11 mouse cellular contexts compared by ENCODE assay signal in genomic region chr6:114418037-114418436, GRCm38 (mm10). TPM values are rescaled to one million over a fixed set of nuclear protein-coding genes. Genes with fewer than 3 reads are reported as not detected.
DNase-seq lines count a peak whose midpoint lies in the region; ATAC-seq lines count a peak whose summit lies in the region.
"Had no signal": no experiment of that assay in that cellular context is flagged by ENCODE, and none has a peak within 500 bp of the region (broad histone marks: within the 10 kb centered on the region; RNA-seq: fewer than 3 reads in every experiment).

No protein-coding gene starts in this region.

- 0 out of 2 replicates have a peak, but pooled peaks cover under 1% of the 10 kb centered on the region for H3K4me1 ChIP-seq in kidney, embryonic 16.5 days (ENCODE audit: insufficient read depth, low read length)
- H3K4me1 ChIP-seq in lung, embryonic 16.5 days (replicated peaks; ENCODE audit: control insufficient read depth, insufficient read depth, low read length): peaks cover 3% of the 10 kb centered on the region; the same call in 1 of the 2 replicates
- H3K4me1 ChIP-seq: megakaryocyte, embryonic 14.5 days had no signal

- WGBS in kidney, embryonic 16.5 days: 69% methylated on average over 2 of the region's 2 CpGs
- 44% methylated on average over 2 of the region's 2 CpGs for WGBS in lung, embryonic 16.5 days

- H3K4me2 ChIP-seq in kidney, embryonic 16.5 days (replicated peaks; ENCODE audit: low read depth, low read length): no peak overlapping the region
- no peak overlapping the region for H3K4me2 ChIP-seq in lung, embryonic 16.5 days (ENCODE audit: low read depth, low read length)

- no peaks in the 10 kb centered on the region for H3K36me3 ChIP-seq in kidney, embryonic 16.5 days (ENCODE audit: insufficient read depth, low read length)
- no peaks in the 10 kb centered on the region for H3K36me3 ChIP-seq in lung, embryonic 16.5 days (ENCODE audit: control insufficient read depth, insufficient read depth, low read length)
- H3K36me3 ChIP-seq: hindbrain, embryonic 10.5 days had no signal

- no peak overlapping the region for H3K27ac ChIP-seq in kidney, embryonic 16.5 days (ENCODE audit: low read length)
- no peak overlapping the region for H3K27ac ChIP-seq in lung, embryonic 16.5 days (ENCODE audit: low read length)
- H3K27ac ChIP-seq: hindbrain, embryonic 10.5 days had no signal

- H3K9ac ChIP-seq in kidney, embryonic 16.5 days (replicated peaks; ENCODE audit: low read length): no peak overlapping the region
- H3K9ac ChIP-seq in lung, embryonic 16.5 days (ENCODE audit: low read length): no peak overlapping the region

- no peak for ATAC-seq in kidney, embryonic 16.5 days (ENCODE audit: low FRiP score, low TSS enrichment)
- ATAC-seq in lung, embryonic 16.5 days (ENCODE audit: low read depth): peak; percentile 72

- H3K4me3 ChIP-seq in kidney, embryonic 16.5 days (ENCODE audit: low read length): no peak overlapping the region
- no peak overlapping the region for H3K4me3 ChIP-seq in lung, embryonic 16.5 days (ENCODE audit: low read length)
- H3K4me3 ChIP-seq: hindbrain, embryonic 10.5 days; megakaryocyte, embryonic 14.5 days had no signal

- peak; percentile 89 for DNase-seq in kidney, adult 11 months
- DNase-seq in 3T3-L1 (ENCODE audit: low read depth, low spot score): peak; percentile 37
- DNase-seq in adrenal gland, postnatal 14 days: peak; percentile 74
- DNase-seq in testis, postnatal 14 days (ENCODE audit: low spot score): no peak
- DNase-seq in MN1 (ENCODE audit: low spot score): no peak
- DNase-seq in embryo, embryonic 10 days (ENCODE audit: low spot score): no peak
- DNase-seq: layer of hippocampus, postnatal 36 days had no signal

- no peaks in the 10 kb centered on the region for H3K27me3 ChIP-seq in kidney, embryonic 16.5 days (ENCODE audit: insufficient read depth, low read length)
- no peaks in the 10 kb centered on the region for H3K27me3 ChIP-seq in lung, embryonic 16.5 days (ENCODE audit: control insufficient read depth, insufficient read depth, low read depth, low read length)

- 0 out of 2 replicates have a peak, but pooled peaks cover 6% of the 10 kb centered on the region for H3K9me3 ChIP-seq in kidney, embryonic 16.5 days (ENCODE audit: low read length)
- no peaks in the 10 kb centered on the region for H3K9me3 ChIP-seq in lung, embryonic 16.5 days (ENCODE audit: control insufficient read depth, low read length)
- H3K9me3 ChIP-seq: hindbrain, embryonic 10.5 days had no signal

RNA-seq across cellular contexts. Expression of gene Hrh1, which starts 20.3 kb away (rescaled TPM):
- polyA plus RNA-seq in kidney, embryonic 16.5 days (2015; fragmentation: Nextera tagmentation; extraction: Ambion mirVana): 0.13 and 0.21 TPM in 2 replicates
- total RNA-seq in adrenal gland, postnatal 14 days (2021): 1.2 and 1.5 TPM in 2 replicates
- 0.26 TPM in 1 of 2 replicates, not detected in the other for polyA plus RNA-seq in lung, embryonic 16.5 days (2015; fragmentation: Nextera tagmentation; extraction: Ambion mirVana)

Comparison
In these comparisons a context has a peak if more than half of its experiments do, and no peak if none do; other contexts are left out.
1. DNase-seq: peak in kidney, adult 11 months (single experiment), 3T3-L1 (single experiment) and adrenal gland, postnatal 14 days (single experiment); none in testis, postnatal 14 days (single experiment), MN1 (single experiment) and embryo, embryonic 10 days (single experiment).